Mouse (Mus musculus): ENCODE results near the gene Cdk2ap1. TPM values are rescaled to one million over a fixed set of nuclear protein-coding genes. Genes with fewer than 3 reads are reported as not detected.
"Not testable (repeated sequence)": the region's sequence is repeated elsewhere in the genome, so short reads cannot be mapped to it uniquely, and the experiment has no call there.

Gene Cdk2ap1
- polyA plus RNA-seq, 1 experiment from 2014 or later, result 91.0 TPM

DNA sequence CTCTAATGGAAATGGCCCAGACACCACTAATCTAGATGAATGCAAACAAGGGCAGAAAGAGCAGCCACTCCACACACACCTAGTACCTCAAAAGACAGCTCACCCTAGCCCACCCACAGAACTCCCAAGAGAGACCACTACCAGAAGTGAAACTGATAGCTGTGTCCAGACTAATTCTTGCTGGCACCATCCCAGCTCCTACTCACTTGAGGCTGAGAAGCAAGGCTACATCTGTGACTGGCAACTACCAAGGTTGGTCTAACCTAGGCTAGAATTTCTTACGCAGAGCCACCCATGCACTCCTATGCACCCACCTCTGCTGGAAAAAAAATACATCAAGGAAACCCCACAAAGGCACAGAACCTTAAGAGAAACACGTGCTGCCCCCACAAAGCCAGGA is 12.5 kb downstream of the Cdk2ap1 start:
- Histone ChIP-seq H3K9ac (no peak overlapping the region), H3K27ac (no peak overlapping the region), H3K4me3 (no peak overlapping the region), H3K36me3 (peaks cover 52% of the 10 kb centered on the region), H3K9me3 (replicated peaks) (no peaks in the 10 kb centered on the region), H3K4me2 (0 out of 2 replicates have a peak overlapping the region, but pooled peaks have one; percentile 96), H3K27me3 (replicated peaks) (no peaks in the 10 kb centered on the region), H3K4me1 (peaks cover 45% of the 10 kb centered on the region)
- no peak for ATAC-seq
- 88% methylated on average over 2 of the region's 2 CpGs for WGBS (ENCODE audit: insufficient replicate concordance)

DNA sequence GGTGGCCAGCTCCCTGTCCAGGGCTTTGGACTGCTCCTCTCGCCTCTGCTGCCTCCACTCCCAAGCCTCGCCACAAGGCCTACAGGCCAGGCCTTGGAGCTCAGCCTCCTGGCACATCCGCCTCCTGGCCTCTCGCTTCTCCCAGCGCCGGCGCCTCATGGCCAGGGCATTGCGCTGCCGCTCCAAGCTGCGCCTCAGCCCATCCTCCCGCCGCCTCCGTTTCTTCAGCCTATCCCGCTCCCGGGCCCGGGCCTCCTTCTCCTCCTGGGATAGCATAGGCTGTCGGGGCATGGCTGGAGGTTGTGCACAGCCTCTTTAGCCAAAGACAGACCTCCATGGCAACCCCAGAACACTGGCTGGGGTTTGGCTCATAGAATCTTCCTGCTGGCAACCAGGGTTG is 13.7 kb downstream of the Cdk2ap1 start:
- Histone ChIP-seq H3K4me1 (peaks cover 42% of the 10 kb centered on the region), H3K9ac (no peak overlapping the region), H3K9me3 (replicated peaks) (no peaks in the 10 kb centered on the region), H3K4me3 (no peak overlapping the region), H3K27me3 (replicated peaks) (no peaks in the 10 kb centered on the region), H3K36me3 (peaks cover 61% of the 10 kb centered on the region), H3K4me2 (no peak overlapping the region), H3K27ac (0 out of 2 replicates have a peak overlapping the region, but pooled peaks have one; percentile 6)
- 89% methylated on average over 17 of the region's 17 CpGs for WGBS (ENCODE audit: insufficient replicate concordance)
- ATAC-seq, result no peak

DNA sequence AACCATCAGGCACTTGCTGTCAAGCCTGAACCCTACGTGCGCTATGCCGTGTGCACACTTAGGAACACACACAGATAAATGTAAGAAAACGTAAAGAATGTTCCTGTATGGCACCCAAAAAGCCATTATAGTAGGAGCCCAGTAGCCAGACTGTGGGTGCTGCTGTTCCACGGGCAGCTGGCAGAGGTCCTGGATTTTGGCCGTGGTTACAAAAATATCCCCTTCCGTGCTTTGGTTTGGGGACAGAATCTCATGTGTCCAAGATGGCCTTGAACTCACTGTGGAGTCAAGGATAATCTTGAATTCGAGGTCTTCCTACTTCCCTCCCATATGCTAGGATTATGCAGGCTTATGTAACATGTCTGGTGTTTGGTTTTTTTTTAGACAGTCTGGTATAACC is 20.0 kb downstream of the Cdk2ap1 start:
- Histone ChIP-seq H3K9ac (no peak overlapping the region), H3K4me2 (no peak overlapping the region), H3K4me3 (no peak overlapping the region), H3K27ac (no peak overlapping the region), H3K9me3 (replicated peaks) (no peaks in the 10 kb centered on the region), H3K27me3 (replicated peaks) (no peaks in the 10 kb centered on the region), H3K4me1 (no peaks in the 10 kb centered on the region), H3K36me3 (peaks cover 40% of the 10 kb centered on the region)
- WGBS (ENCODE audit: insufficient replicate concordance), result 82% methylated on average over 8 of the region's 8 CpGs
- ATAC-seq, result no peak

DNA sequence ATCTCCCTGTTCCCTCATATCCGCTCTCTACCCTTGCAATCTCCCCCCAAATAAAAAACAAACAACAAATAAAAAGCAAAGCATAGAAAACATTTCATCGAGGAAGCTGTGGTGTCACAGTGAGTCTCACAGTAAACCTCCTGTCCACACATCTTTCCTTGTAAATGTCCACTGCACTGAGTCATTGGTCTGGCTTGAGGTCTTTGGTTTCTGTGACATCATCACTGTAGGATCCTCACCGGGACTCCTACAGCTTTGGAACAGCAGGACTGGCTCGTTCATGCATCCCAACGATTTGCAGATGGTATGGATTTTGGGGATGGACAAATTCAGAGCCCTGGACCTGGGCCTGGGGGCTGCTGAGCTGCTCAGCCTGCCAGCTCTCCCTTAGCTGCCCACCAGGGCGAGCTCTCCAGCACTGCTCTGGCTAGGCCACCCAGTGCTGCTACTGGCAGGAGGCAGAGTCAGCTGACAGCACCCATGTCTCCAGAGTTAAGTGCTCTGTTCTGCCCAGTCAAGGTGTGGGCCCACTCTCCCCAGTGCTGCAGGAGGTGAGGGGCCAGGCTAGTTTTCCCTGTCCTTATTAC is 21.0 kb downstream of the Cdk2ap1 start:
- H3K4me2 ChIP-seq; H3K27me3 ChIP-seq (replicated peaks); H3K27ac ChIP-seq; H3K9ac ChIP-seq; H3K9me3 ChIP-seq (replicated peaks); H3K4me3 ChIP-seq; H3K4me1 ChIP-seq: not testable (repeated sequence)
- peak; percentile 61; the same call in 1 of the 2 replicates for ATAC-seq
- 74% methylated on average over 6 of the region's 6 CpGs for WGBS (ENCODE audit: insufficient replicate concordance)
- peaks cover 30% of the 10 kb centered on the region for H3K36me3 ChIP-seq

DNA sequence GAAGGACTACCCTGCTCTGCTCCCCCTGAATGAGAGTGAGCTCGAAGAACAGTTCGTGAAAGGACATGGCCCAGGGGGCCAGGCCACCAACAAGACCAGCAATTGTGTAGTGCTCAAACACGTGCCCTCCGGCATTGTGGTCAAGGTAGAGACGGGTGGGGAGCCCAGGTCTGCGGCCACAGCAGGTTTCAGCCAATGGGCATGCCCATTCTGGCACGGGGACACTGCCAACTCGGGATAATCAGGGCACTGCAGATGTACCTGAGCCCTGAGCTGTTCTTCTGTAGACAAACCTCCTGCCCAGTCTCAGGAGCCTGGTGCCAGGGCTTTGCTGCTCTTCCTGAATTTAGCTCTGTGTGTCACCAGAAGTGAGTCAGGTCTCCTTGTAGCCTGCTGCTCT is 24.1 kb downstream of the Cdk2ap1 start:
- Histone ChIP-seq H3K4me1 (peaks cover 6% of the 10 kb centered on the region; the same call in 1 of the 2 replicates), H3K4me3 (no peak overlapping the region), H3K27ac (no peak overlapping the region), H3K9me3 (replicated peaks) (no peaks in the 10 kb centered on the region), H3K9ac (no peak overlapping the region), H3K27me3 (replicated peaks) (no peaks in the 10 kb centered on the region), H3K4me2 (no peak overlapping the region), H3K36me3 (peaks cover 8% of the 10 kb centered on the region; the same call in 1 of the 2 replicates)
- no peak for ATAC-seq
- 84% methylated on average over 8 of the region's 8 CpGs for WGBS (ENCODE audit: insufficient replicate concordance)

DNA sequence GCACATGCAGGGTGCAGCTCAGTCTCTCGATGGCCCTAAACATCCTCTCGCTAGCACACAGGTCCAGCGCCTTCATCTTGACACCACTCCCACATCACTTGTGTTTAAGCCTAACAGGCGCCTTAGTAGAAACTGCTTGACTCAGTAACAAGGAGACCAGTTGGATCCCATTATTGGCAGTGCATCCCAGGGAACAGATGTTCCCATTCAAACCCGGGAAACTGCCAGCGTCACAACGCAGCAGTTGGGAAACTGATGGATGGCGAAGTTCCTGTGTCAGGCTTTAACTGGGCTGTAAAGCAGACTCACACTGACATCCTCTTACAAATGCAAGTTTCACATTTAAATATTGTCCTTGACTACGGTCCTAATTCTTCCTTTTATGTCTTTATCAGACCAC is 25.0 kb downstream of the Cdk2ap1 start:
- ATAC-seq, result no peak
- WGBS (ENCODE audit: insufficient replicate concordance), result 79% methylated on average over 9 of the region's 9 CpGs
- no peaks in the 10 kb centered on the region for H3K27me3 ChIP-seq (replicated peaks)
- peaks cover 9% of the 10 kb centered on the region; the same call in 1 of the 2 replicates for H3K4me1 ChIP-seq
- H3K9me3 ChIP-seq (replicated peaks), result no peaks in the 10 kb centered on the region
- no peak overlapping the region for H3K4me2 ChIP-seq
- no peak overlapping the region for H3K9ac ChIP-seq
- peaks cover 8% of the 10 kb centered on the region; the same call in 1 of the 2 replicates for H3K36me3 ChIP-seq
- H3K27ac ChIP-seq, result no peak overlapping the region
- H3K4me3 ChIP-seq, result no peak overlapping the region

DNA sequence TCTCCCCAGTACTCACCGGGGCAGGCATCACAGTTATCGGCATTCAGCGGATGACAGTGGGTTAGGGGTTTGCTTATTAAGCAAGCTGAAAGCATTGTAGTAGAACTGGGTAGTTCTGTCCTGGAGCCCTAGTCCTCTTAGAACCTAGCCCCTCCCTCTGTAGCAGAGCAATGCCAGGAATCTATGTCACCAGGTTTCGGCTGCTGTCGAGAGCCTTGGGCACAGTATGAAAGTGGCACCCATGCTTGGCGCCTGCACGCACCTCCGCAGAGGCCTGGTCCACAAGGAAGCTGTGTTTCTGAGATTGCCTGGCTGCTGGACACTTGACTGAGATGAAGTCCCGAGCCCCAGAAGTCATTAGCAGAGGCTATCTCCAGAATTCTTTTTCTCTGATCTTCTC is 25.8 kb downstream of the Cdk2ap1 start:
- Histone ChIP-seq H3K4me2 (no peak overlapping the region), H3K9me3 (replicated peaks) (no peaks in the 10 kb centered on the region), H3K9ac (no peak overlapping the region), H3K27me3 (replicated peaks) (no peaks in the 10 kb centered on the region), H3K4me3 (no peak overlapping the region), H3K36me3 (peaks cover 8% of the 10 kb centered on the region; the same call in 1 of the 2 replicates), H3K27ac (no peak overlapping the region), H3K4me1 (peaks cover 9% of the 10 kb centered on the region; the same call in 1 of the 2 replicates)
- no peak for ATAC-seq
- WGBS (ENCODE audit: insufficient replicate concordance), result 86% methylated on average over 9 of the region's 9 CpGs

DNA sequence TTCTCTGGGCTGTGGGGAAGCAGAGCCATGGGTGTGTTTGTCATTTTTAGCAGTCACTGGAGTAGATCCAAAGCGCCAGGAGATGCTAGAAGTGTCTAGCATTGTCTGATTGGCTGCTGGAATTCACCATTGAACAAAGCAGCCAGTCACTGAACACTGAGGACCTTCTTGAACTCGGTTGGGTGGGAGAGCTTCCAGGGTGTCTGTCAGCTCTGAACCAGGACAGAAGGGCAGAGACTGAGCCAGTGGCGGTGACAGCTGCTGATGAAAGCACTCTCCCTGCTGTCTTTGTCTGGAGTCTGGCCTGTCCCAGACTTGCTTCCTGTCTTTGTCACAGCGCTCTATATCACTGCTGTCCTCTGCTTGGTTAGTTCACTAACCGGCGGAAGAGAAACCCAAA is 28.5 kb downstream of the Cdk2ap1 start:
- 57% methylated on average over 6 of the region's 6 CpGs for WGBS (ENCODE audit: insufficient replicate concordance)
- no peak for ATAC-seq
- peaks cover 3% of the 10 kb centered on the region; the same call in 1 of the 2 replicates for H3K36me3 ChIP-seq

DNA sequence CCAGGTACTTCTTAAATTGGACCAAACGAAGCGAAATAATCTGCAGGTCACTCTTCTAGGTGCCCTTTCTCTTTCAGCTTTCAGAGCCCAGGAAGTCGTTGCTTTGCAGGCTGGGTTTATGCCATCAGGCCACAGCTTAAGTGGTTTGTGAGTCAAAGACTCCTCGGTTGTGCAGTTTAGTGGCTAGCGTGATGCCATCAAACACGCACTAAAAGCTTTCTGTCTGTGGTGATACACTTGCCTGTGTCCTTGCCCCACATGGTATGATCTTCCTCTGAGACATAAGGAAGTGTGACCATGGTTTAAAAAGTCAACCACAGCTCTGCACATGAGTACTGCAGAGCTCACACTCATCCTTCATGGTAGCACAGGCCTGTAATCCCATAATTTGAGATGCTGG is 32.8 kb downstream of the Cdk2ap1 start:
- Histone ChIP-seq H3K9me3 (replicated peaks) (no peaks in the 10 kb centered on the region), H3K9ac (no peak overlapping the region), H3K4me2 (no peak overlapping the region), H3K4me1 (peaks cover 21% of the 10 kb centered on the region), H3K27me3 (replicated peaks) (no peaks in the 10 kb centered on the region), H3K36me3 (no peaks in the 10 kb centered on the region; the same call in 1 of the 2 replicates), H3K27ac (no peak overlapping the region), H3K4me3 (no peak overlapping the region)
- ATAC-seq, result no peak
- WGBS (ENCODE audit: insufficient replicate concordance), result 84% methylated on average over 6 of the region's 6 CpGs

More for the DNA sequence above, 28.5 kb downstream of the Cdk2ap1 start:
- Histone ChIP-seq H3K27me3 (replicated peaks) (no peaks in the 10 kb centered on the region), H3K4me2 (no peak overlapping the region), H3K27ac (no peak overlapping the region), H3K9me3 (replicated peaks) (no peaks in the 10 kb centered on the region), H3K9ac (no peak overlapping the region), H3K4me1 (peaks cover 9% of the 10 kb centered on the region; the same call in 1 of the 2 replicates), H3K4me3 (no peak overlapping the region)

DNA sequence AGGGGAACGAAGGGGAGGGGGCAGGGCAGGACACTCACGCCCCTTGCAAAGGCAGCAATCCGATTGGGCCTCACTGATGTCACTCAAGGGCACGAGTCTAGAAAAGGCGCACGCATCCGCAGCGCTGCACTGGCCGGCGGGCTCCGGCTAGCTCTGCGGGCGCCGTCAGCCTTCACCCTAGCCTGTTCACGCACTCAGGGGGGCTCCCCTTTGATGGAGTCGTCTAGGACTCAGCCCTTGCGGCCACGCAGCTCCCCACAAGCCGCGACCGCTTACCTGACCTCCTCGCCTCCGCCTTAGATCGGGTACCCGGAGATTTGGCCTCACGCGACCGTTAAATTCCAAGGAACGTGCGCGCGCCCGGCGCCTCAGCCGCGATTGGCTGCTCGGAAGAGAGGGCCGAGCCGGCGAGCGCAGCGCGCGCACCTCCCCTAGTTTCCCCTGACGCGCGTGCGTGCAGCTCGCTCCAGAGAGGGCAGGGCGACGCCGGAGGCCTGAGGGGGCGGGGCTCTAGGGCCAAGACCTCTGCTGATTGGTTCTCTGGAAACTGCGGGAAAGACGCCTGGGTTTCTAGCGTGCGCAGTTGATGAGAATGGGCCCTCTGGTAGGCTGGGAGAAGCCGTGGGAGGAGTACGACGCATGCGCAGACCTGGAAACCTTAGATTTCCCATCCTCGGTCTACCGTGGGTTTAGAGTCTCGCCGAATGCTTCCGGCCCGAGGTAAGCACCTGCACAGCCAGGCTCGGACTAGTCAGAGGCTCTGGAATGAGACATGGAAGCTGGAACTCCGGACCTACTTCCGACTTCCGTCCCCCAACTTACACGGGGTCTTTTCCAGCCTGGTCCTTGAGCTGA is 35.1 kb downstream of the Cdk2ap1 start, which contains the start of the genes Mphosph9 and 2810006K23Rik:
Gene Mphosph9 (minus strand): TSS at position 463 of the 855 bp plus-strand sequence.
Gene 2810006K23Rik (plus strand): TSS at position 580 of the 855 bp plus-strand sequence.
- H3K4me1 ChIP-seq, result peaks cover 18% of the 10 kb centered on the region
- under 1% methylated on average over 72 of the region's 72 CpGs for WGBS (ENCODE audit: insufficient replicate concordance)
- H3K36me3 ChIP-seq, result peaks cover 17% of the 10 kb centered on the region
- peak within 1 kb of the TSS; percentile 84 for H3K4me2 ChIP-seq
- no peaks in the 10 kb centered on the region for H3K27me3 ChIP-seq (replicated peaks)
- ATAC-seq, result peak; percentile 96
- peak within 1 kb of the TSS; percentile 75 for H3K4me3 ChIP-seq
- H3K9ac ChIP-seq, result peak within 1 kb of the TSS; percentile 80
- peak within 1 kb of the TSS; percentile 93 for H3K27ac ChIP-seq
- no peaks in the 10 kb centered on the region for H3K9me3 ChIP-seq (replicated peaks)

DNA sequence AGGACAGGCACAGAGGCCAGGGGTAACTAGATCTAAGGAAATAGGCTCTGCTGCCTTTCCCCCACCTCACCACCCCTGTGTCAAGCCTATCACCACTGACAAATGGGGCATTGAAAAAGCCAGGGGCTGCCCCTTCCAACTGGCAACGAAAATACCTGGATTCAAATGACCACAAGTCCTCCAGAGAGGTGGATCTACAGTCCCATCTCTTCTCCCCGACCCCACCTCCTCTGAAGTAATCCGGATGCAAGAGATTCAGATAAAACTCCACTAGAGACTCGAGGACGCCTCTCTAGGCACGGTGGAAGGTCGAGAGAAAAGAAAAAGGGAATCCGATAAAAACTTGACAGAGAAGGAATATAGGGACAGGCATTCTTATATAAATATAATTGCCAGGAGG is 36.1 kb downstream of the Cdk2ap1 start:
- Histone ChIP-seq H3K27me3 (replicated peaks) (no peaks in the 10 kb centered on the region), H3K36me3 (peaks cover 23% of the 10 kb centered on the region), H3K9me3 (replicated peaks) (no peaks in the 10 kb centered on the region), H3K4me1 (peaks cover 18% of the 10 kb centered on the region), H3K27ac (peak overlapping the region; percentile 93; the same call in 1 of the 2 replicates), H3K4me3 (peak overlapping the region; percentile 75), H3K9ac (peak overlapping the region; percentile 80), H3K4me2 (peak overlapping the region; percentile 84)
- ATAC-seq, result no peak
- 7% methylated on average over 8 of the region's 8 CpGs for WGBS (ENCODE audit: insufficient replicate concordance)

DNA sequence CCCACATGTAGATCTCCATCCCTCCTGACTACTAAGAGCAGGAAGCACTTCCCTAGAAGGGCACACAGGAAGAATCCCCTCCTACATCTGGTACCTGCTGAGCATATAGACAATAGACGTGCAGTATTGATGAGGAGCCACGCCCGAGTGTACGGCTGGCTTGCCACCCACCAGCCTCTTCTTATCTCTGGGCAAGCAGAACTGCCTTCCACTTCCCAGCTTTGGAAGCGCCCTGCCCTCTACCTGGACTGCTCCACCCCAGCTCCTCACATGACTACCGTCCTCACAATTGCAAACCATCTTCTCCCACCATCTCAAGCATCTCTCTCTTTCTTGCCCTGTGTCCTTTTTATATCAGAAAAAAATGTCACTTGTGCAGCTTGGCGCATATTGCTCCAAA is 45.2 kb downstream of the Cdk2ap1 start:
- Histone ChIP-seq H3K9ac (no peak overlapping the region), H3K4me2 (no peak overlapping the region), H3K4me1 (peaks cover 13% of the 10 kb centered on the region), H3K27me3 (replicated peaks) (no peaks in the 10 kb centered on the region), H3K4me3 (no peak overlapping the region), H3K27ac (no peak overlapping the region), H3K36me3 (peaks cover 82% of the 10 kb centered on the region), H3K9me3 (replicated peaks) (peaks cover 2% of the 10 kb centered on the region; the same call in 1 of the 2 replicates)
- 52% methylated on average over 7 of the region's 7 CpGs for WGBS (ENCODE audit: insufficient replicate concordance)
- ATAC-seq, result peak; percentile 73

Data from liver, embryonic 12.5 days (tissue).